Mouse (Mus musculus): Measurements from ENCODE around the gene Mef2d. TPM values are rescaled to one million over a fixed set of nuclear protein-coding genes. Genes with fewer than 3 reads are reported as not detected.

Mef2d gene
- total RNA-seq, 1 experiment from 2014 or later = 31.1 TPM

DNA sequence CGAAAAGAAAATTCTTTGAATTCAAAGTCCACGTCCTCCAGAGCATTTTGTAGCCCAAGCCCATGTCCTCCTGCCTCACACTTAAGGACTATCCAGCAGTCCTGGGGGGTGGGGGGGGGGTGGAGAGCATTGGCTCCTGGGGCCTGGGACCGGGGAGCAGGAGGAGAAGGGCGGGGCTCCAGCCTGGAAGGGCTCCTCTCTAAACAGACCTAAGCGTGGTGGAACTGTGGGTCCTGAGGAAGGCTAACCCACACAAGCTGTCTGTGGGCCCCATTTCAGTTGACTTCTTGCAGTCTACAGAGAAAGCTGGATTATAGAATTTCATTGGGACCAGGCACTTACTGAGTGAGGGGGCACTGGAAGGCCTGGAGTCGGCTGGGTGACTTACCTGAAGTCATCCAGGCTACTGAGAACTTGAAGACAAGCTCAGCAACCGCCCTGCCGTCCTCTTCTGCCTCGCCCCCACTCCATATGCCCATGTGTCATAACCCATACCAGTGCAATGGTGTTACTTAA is 56.4 kb downstream of the Mef2d start:
- ATAC-seq (replicated peaks in 1 of 2; ENCODE audit: insufficient read depth in 1 of 2, low FRiP score in 2 of 2, low TSS enrichment in 1 of 2, low read depth in 1 of 2, poor library complexity in 2 of 2, severe bottlenecking in 2 of 2) = no peak

DNA sequence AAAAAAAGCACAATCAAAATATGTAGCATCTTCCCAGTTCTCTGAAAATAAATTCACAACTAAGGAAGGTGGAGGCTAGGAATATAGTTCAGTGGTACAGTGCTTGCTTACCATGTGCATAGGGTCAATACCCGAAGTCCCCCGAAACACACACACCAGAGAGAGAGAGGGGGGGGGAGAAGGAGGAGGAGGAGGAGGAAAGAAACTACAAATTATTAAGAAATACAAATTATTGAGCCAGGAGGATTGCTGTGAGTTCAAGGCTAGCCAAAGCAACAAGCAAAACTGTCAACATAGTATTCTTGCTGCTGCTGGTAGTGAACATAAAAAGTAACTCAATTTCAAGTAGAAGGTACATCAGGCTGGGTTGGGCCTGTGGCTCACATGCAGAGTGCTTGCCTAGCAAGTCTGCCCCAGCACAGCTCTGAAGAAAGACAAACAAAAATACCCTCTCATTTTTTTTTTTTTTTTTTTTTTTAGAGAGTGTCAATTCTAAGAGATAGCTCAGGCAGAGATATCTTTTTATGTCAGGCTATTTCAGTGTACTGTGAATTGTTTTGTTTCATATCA is 57.5 kb downstream of the Mef2d start:
- ATAC-seq (replicated peaks in 1 of 2; ENCODE audit: insufficient read depth in 1 of 2, low FRiP score in 2 of 2, low TSS enrichment in 1 of 2, low read depth in 1 of 2, poor library complexity in 2 of 2, severe bottlenecking in 2 of 2) = no peak

DNA sequence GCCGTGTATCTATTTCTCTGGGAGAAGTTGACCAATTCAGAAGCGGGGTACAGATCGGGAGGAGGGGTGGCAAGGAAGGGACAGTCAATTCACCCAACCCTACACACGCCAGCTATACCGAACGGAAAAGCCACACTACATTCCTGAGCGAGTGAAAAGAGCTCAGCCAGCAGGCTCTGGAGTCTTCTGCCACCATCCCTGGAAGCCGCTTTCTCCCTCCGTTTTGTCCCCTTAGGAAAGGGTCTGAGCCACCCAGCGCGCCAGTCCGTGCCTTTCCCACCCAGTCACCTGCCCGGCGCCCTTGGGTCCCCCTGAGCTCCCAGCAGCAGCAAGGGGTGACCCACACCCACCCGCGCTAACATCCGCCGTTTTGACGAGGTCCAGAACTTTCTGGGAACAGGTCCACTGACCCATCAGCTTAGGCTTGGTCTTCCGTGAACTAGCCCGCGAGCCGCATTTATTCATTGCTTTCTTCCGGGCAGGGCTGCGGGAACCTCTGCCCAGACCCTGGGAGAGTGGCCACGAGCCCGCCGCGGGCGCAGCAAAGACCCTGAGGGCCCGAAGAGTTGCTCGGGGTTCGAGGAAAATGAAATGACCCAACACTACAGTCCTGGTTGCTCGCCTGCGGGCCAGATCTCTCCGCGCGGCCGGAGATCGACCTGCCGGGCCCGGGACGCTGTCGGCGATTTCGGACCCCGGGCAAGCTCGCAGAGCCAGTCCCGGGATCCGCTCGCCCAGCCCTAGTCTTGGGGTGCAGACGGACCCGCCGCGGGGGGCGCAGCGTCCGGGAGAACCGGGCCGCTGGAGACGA is 58.2 kb downstream of the Mef2d start:
- ATAC-seq (replicated peaks in 1 of 2; ENCODE audit: insufficient read depth in 1 of 2, low FRiP score in 2 of 2, low TSS enrichment in 1 of 2, low read depth in 1 of 2, poor library complexity in 2 of 2, severe bottlenecking in 2 of 2) = no peak

DNA sequence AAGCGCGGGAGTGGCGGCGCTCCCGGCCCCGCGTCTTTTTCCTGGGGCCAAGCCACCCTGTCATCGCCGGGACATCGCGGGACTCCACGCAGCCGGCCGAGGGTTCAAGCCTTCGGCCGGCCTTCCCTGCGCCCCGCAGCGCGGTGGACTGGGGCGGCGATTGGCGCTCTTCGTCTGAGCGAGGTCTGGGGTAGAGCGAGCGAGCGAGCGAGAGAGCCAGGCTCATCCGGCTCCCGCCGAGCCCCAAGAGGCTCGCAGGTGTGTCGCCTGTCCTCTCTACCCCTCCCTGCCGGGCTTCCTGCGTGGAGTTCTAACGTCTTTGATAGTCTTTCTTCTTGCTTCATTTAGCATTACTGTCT is 58.8 kb downstream of the Mef2d start:
- ATAC-seq (replicated peaks in 1 of 2; ENCODE audit: insufficient read depth in 1 of 2, low FRiP score in 2 of 2, low TSS enrichment in 1 of 2, low read depth in 1 of 2, poor library complexity in 2 of 2, severe bottlenecking in 2 of 2) = no peak

GRCm38 (mm10) chr3:88201640-88202039 is 59.5 kb downstream of the Mef2d start:
- no peak for ATAC-seq (replicated peaks in 1 of 2; ENCODE audit: insufficient read depth in 1 of 2, low FRiP score in 2 of 2, low TSS enrichment in 1 of 2, low read depth in 1 of 2, poor library complexity in 2 of 2, severe bottlenecking in 2 of 2)

- no peak for ATAC-seq (replicated peaks in 1 of 2; ENCODE audit: insufficient read depth in 1 of 2, low FRiP score in 2 of 2, low TSS enrichment in 1 of 2, low read depth in 1 of 2, poor library complexity in 2 of 2, severe bottlenecking in 2 of 2)
These were observed 60.8 kb downstream of the Mef2d start for GRCm38 (mm10) chr3:88202986-88203385.

DNA sequence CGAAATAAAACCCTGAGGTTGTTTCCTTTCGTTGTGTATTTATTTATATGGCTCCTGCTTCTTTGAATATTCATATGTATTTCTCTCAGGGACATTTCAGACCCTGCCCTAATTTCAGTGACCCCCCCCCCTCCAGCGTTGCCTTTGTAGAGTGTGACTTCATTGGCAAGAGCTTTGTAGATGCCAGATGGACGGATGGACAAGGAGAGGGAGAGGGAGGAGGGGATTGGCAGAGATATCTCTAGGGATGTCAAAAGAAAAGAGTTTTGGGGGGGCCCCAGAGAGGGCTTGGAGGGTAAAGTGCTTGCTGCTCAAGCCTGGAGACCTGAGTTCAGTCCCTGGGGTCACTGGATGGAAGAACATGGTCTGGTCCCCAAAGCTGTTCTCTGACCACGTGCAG is 61.3 kb downstream of the Mef2d start:
- ATAC-seq (replicated peaks in 1 of 2; ENCODE audit: insufficient read depth in 1 of 2, low FRiP score in 2 of 2, low TSS enrichment in 1 of 2, low read depth in 1 of 2, poor library complexity in 2 of 2, severe bottlenecking in 2 of 2) = no peak

DNA sequence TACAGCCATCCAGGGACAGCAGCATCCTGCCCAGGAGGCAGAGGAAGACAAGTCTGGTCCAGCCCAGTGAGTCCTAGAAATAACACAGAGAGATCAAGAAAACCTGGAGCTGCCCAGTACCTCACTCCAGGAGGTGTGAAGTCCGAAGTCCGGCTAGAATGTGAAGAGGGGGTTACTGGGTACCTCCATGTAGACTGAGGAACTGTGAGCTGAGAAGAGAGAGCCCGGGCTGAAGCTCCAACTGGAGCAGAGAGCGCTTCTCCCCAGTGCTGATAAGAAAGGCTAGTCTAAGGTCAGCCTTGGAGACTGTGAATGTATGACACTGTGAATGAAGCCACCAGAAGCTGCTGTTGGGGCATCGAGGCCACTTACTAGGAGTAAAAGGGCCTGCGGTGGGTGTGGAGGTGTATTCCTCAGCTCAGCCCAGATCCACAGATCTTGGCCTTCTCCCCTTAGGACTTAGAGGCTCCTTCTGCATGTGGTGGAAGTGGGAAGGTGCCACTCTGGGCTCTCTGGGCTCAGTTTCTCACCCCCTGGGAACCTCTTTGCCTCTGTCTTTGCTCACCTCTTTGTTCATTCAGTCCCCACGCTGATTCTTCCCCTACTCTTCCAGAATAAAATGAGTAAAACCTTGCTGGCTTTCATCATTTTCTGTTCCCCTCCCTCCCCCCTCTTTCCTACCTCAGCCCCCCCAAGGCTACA is 62.0 kb downstream of the Mef2d start:
- no peak for ATAC-seq (replicated peaks in 1 of 2; ENCODE audit: insufficient read depth in 1 of 2, low FRiP score in 2 of 2, low TSS enrichment in 1 of 2, low read depth in 1 of 2, poor library complexity in 2 of 2, severe bottlenecking in 2 of 2)

DNA sequence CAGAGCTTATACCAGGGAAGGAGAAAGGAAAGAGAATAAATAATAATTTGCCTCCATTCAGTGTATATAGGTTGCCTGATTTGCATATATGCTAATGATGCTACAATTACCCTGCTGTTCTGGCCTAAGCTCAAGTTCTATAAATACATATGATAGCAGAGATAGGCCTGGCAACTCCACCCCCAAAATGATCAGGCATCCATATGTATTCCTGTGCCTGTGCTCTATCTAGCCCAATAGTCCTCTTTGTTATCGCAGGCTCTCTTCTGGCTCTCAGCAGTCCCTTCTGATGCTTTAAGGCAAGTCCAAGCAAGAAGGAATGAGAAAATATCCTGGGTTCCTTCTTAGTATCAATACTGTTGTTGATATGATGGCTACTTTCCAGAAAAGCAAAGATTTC is 62.6 kb downstream of the Mef2d start:
- ATAC-seq (replicated peaks in 1 of 2; ENCODE audit: insufficient read depth in 1 of 2, low FRiP score in 2 of 2, low TSS enrichment in 1 of 2, low read depth in 1 of 2, poor library complexity in 2 of 2, severe bottlenecking in 2 of 2) = no peak

DNA sequence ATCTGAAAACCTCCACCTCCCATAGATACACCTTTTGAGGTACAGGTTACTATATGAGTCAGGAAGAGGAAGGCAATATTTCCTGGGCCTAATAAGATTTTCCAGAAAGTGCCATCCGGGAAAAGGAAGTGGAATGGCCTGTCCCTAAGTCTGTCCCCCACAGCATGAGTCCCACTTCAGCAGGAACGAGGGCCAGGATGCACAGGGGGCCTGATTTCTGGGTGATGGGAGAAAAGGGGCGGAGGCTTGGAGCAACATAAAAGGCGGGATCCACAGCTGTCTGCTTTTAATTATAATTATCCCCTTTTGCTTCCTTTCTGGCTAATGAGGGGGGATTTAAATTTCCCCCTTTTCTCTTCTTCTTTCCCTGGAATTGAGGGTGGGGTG is 63.0 kb downstream of the Mef2d start:
- no peak for ATAC-seq (replicated peaks in 1 of 2; ENCODE audit: insufficient read depth in 1 of 2, low FRiP score in 2 of 2, low TSS enrichment in 1 of 2, low read depth in 1 of 2, poor library complexity in 2 of 2, severe bottlenecking in 2 of 2)

DNA sequence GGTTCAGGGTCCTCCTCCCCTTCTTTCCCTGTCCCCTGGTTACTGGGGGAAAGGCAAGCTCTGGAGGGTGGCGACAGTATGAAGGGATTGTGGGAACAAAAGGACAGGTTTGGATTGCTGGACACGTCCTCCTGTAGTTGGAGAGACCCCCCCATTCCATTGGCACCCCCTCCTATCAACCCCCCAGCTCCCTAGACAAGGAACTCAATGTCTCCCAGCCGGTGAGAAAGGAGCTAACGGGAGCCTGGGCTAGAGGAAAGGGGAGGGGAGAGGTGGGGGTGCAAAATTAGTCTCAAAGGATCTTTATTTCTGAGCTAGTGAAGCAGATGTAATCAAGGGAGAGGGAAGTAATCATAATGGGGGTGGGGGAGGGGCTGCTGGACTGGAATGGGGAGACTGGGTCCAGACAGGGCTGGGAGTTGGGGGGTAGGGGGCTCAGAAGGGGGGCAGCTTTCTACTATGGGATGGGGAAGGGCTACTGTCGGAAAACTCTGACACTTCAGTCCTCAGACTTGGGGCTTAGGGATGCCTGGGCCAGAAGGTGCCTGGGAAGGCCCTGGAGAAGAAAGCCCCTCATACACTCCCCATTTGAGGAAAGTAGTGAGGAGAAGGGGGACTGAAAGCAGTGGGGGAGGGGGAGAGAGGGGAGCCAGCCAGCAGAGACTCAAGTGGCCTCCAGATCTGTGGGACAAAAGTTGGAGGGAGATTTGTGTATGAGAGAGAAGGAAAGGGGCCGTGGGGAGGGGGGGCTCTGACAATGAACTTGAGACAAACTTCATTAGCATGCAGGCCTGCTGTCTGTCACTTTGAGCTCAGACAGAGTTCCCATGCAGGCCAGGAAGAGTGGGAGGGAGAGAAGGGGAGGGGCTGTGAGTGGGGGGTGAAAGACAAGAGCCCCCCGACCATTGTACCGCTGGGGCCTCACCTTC is 63.7 kb downstream of the Mef2d start:
- no peak for ATAC-seq (replicated peaks in 1 of 2; ENCODE audit: insufficient read depth in 1 of 2, low FRiP score in 2 of 2, low TSS enrichment in 1 of 2, low read depth in 1 of 2, poor library complexity in 2 of 2, severe bottlenecking in 2 of 2)

DNA sequence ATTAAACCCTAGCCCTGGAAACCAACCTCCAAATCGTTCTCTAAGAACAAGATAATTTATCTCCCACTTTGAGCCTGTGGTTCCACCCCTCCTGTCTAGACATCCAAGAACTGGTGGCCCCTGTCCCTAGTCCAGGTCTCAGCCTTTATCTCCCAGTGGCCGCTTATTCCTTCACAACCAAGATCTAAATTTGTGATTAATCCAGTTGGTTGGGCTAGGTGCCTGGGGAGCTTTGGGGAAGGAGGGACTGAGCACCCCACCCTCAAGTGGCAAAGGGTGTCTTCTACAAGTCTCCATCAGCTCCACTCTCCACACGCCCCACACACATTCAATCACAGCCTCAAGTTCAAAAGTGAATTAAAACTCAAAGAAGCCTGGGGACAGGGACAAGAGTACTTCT is 64.3 kb downstream of the Mef2d start:
- ATAC-seq (replicated peaks in 1 of 2; ENCODE audit: insufficient read depth in 1 of 2, low FRiP score in 2 of 2, low TSS enrichment in 1 of 2, low read depth in 1 of 2, poor library complexity in 2 of 2, severe bottlenecking in 2 of 2) = no peak

DNA sequence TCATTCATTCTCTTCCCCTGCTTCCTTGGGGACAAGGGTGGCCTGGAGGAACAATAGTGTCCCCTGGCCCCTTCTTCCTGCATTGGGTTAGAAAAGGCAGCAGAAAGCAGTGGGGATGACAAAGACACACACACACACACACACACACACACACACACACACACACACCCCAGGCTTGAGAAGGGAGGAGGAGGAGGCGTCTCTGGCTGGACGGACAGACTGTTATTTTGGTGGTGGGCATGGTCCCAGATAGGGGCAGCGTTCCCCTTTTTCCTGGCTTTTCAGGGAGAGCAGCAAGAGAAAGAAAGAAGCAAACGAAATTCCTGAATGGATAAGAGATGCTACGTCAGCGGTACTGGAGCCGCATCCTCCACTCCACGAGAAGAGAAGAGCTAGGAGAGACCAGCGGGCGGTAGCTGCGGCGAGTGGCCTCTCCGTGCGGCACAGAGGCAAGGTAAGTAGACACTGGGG is 64.8 kb downstream of the Mef2d start:
- no peak for ATAC-seq (replicated peaks in 1 of 2; ENCODE audit: insufficient read depth in 1 of 2, low FRiP score in 2 of 2, low TSS enrichment in 1 of 2, low read depth in 1 of 2, poor library complexity in 2 of 2, severe bottlenecking in 2 of 2)

GRCm38 (mm10) chr3:88207451-88208100 is 65.4 kb downstream of the Mef2d start:
- no peak for ATAC-seq (replicated peaks in 1 of 2; ENCODE audit: insufficient read depth in 1 of 2, low FRiP score in 2 of 2, low TSS enrichment in 1 of 2, low read depth in 1 of 2, poor library complexity in 2 of 2, severe bottlenecking in 2 of 2)

DNA sequence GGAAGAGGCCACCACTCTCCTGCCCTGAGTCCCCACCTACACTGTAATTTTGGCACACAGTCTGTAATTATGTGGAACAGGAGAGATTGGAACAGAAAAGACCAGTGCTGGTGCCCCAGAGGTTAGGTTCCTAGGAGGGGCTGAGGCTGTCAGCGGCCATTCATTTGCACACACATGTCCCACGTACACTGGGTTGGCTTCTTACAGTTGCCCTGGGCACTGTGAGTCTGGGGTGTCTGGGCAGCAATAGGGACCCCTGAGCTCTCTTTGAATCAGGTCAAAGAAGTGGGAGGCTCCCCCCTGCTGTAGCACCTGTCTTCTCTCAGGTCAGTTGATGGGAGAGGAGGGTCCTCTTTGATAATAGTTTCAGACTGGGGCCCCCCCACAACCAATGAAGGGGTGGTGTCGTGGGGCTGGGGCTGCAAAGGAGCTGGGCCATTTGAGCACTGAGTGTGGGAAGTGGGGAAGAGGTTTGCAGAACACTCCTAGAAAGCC is 66.1 kb downstream of the Mef2d start:
- ATAC-seq (replicated peaks in 1 of 2; ENCODE audit: insufficient read depth in 1 of 2, low FRiP score in 2 of 2, low TSS enrichment in 1 of 2, low read depth in 1 of 2, poor library complexity in 2 of 2, severe bottlenecking in 2 of 2) = no peak

DNA sequence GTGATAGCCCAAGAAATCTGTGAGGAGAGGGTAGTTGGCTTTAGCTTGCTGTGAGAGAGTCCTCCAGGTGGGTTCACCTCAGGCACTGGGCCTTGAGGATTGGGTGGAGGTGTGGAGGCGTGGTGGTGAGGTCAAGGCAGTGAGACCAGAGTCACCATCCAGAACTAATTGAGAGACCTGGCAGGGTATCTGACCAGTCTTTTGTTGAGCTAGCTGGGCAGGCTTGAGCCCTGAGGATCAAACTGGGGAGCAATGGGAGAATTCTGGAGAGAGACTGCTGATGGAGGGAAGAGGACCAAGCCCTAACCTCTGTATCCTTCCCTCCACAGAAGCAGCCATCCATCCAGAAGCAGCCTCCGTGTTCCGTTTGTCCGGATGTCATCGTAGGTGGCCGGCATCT is 67.1 kb downstream of the Mef2d start:
- ATAC-seq (replicated peaks in 1 of 2; ENCODE audit: insufficient read depth in 1 of 2, low FRiP score in 2 of 2, low TSS enrichment in 1 of 2, low read depth in 1 of 2, poor library complexity in 2 of 2, severe bottlenecking in 2 of 2) = no peak

DNA sequence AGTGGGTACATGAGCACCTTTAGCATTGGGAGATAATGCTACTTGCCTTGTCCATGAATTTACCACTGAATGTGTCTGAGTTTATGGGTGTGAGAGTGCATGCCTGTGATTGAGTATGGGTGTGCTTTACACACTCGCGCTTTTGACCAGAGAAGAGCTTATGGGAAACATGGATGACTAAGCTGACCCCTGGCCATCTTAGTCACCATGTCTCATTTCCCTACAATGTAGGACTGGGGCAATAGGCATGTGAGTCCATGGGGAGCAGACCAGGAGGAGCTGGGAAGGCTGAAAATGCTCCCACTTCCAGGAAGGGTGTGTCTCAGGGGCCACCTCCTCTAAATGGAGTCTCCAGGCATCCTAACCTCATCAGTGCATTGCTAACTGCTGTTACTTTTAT is 67.9 kb downstream of the Mef2d start:
- ATAC-seq (replicated peaks in 1 of 2; ENCODE audit: insufficient read depth in 1 of 2, low FRiP score in 2 of 2, low TSS enrichment in 1 of 2, low read depth in 1 of 2, poor library complexity in 2 of 2, severe bottlenecking in 2 of 2) = no peak

Data from hematopoietic stem cell, adult 5-6 weeks (primary cell).